Mouse (Mus musculus) E14TG2a.4 (cell line): ENCODE data around the gene 1700019D03Rik.

ENCODE experiments used
- H3K27me3 ChIP-seq: 2 replicates; pipeline ENCODE4 v1.6.1; 2014; ENCODE audit warnings: low read length, control low read depth; ENCODE audit not compliant: insufficient read depth
- H3K36me3 ChIP-seq: 2 replicates; pipeline ENCODE4 v1.6.1; 2014; ENCODE audit warnings: low read length, control low read depth; ENCODE audit not compliant: insufficient read depth
- H3K4me1 ChIP-seq: replicated peaks from 2 replicates; pipeline ENCODE4 v1.6.1; 2014; ENCODE audit warnings: low read depth, low read length, control low read depth
- H3K4me3 ChIP-seq: replicated peaks from 2 replicates; pipeline ENCODE4 v1.5.1; 2014; ENCODE audit warnings: mild to moderate bottlenecking, low read length
- H3K9me3 ChIP-seq: 2 replicates; pipeline ENCODE4 v1.6.1; 2014; ENCODE audit warnings: low read length, control low read depth
- CTCF ChIP-seq: conservative IDR thresholded peaks from 2 replicates; pipeline ENCODE4 v1.5.1; 2014; ENCODE audit warnings: low read length
- NANOG ChIP-seq: IDR thresholded peaks from 2 replicates; pipeline ENCODE4 v1.6.1; 2014; ENCODE audit warnings: borderline replicate concordance, low read length, mixed read lengths
- POU5F1 ChIP-seq: IDR thresholded peaks from 2 replicates; pipeline ENCODE4 v1.6.1; 2014; ENCODE audit warnings: low read length, borderline replicate concordance

1700019D03Rik gene

GRCm38 (mm10) chr1:53020079-53020478 is at the start of gene 1700019D03Rik:
1700019D03Rik (minus strand) TSS chr1:53020179.
- Histone ChIP-seq H3K27me3 (no peaks in the 10 kb centered on the region), H3K9me3 (no peaks in the 10 kb centered on the region), H3K36me3 (no peaks in the 10 kb centered on the region), H3K4me3 (no peak within 1 kb of the TSS), H3K4me1 (no peaks in the 10 kb centered on the region)
- TF ChIP-seq POU5F1, result no peak
- no peak for TF ChIP-seq NANOG
- TF ChIP-seq CTCF, result no peak

GRCm38 (mm10) chr1:53063921-53064320 is 43.9 kb upstream of the 1700019D03Rik start:
- Histone ChIP-seq H3K36me3 (no peaks in the 10 kb centered on the region), H3K9me3 (no peaks in the 10 kb centered on the region), H3K4me3 (no peak overlapping the region), H3K4me1 (no peaks in the 10 kb centered on the region), H3K27me3 (no peaks in the 10 kb centered on the region)
- no peak for TF ChIP-seq CTCF
- no peak for TF ChIP-seq NANOG
- TF ChIP-seq POU5F1, result no peak

- no peak for TF ChIP-seq CTCF
- no peak for TF ChIP-seq POU5F1
- TF ChIP-seq NANOG, result no peak
- no peaks in the 10 kb centered on the region for H3K36me3 ChIP-seq
- no peaks in the 10 kb centered on the region for H3K9me3 ChIP-seq
- H3K27me3 ChIP-seq, result no peaks in the 10 kb centered on the region
- H3K4me3 ChIP-seq, result no peak overlapping the region
- no peaks in the 10 kb centered on the region for H3K4me1 ChIP-seq
Measured at GRCm38 (mm10) chr1:53061871-53062608, 42.1 kb upstream of the 1700019D03Rik start.

- H3K4me3 ChIP-seq, result no peak within 1 kb of the TSS
- TF ChIP-seq NANOG (no peak), CTCF (no peak), POU5F1 (no peak)
- H3K4me1 ChIP-seq, result no peaks in the 10 kb centered on the region
- H3K27me3 ChIP-seq, result no peaks in the 10 kb centered on the region
- H3K36me3 ChIP-seq, result no peaks in the 10 kb centered on the region
- no peaks in the 10 kb centered on the region for H3K9me3 ChIP-seq
Measured at GRCm38 (mm10) chr1:53061340-53061739, 41.4 kb upstream of the 1700019D03Rik start, which contains the start of gene Mstn. Mstn (plus strand) TSS chr1:53061640.

GRCm38 (mm10) chr1:53060499-53060898 is 40.5 kb upstream of the 1700019D03Rik start:
- TF ChIP-seq POU5F1, result no peak
- no peak for TF ChIP-seq CTCF
- no peak for TF ChIP-seq NANOG
- Histone ChIP-seq H3K4me3 (no peak overlapping the region), H3K4me1 (no peaks in the 10 kb centered on the region), H3K9me3 (no peaks in the 10 kb centered on the region), H3K27me3 (no peaks in the 10 kb centered on the region), H3K36me3 (no peaks in the 10 kb centered on the region)

GRCm38 (mm10) chr1:53059106-53059505 is 39.1 kb upstream of the 1700019D03Rik start:
- Histone ChIP-seq H3K4me1 (no peaks in the 10 kb centered on the region), H3K36me3 (no peaks in the 10 kb centered on the region), H3K9me3 (no peaks in the 10 kb centered on the region), H3K27me3 (no peaks in the 10 kb centered on the region), H3K4me3 (no peak overlapping the region)
- TF ChIP-seq POU5F1 (no peak), NANOG (no peak), CTCF (no peak)

- Histone ChIP-seq H3K36me3 (no peaks in the 10 kb centered on the region), H3K27me3 (no peaks in the 10 kb centered on the region), H3K4me3 (no peak overlapping the region), H3K9me3 (no peaks in the 10 kb centered on the region), H3K4me1 (no peaks in the 10 kb centered on the region)
- no peak for TF ChIP-seq NANOG
- TF ChIP-seq CTCF, result peak; percentile 67
- TF ChIP-seq POU5F1, result no peak
Measured at GRCm38 (mm10) chr1:53053087-53054022, 33.4 kb upstream of the 1700019D03Rik start.

GRCm38 (mm10) chr1:53049763-53050427 is 29.9 kb upstream of the 1700019D03Rik start:
- Histone ChIP-seq H3K36me3 (no peaks in the 10 kb centered on the region), H3K4me1 (no peaks in the 10 kb centered on the region), H3K27me3 (no peaks in the 10 kb centered on the region), H3K4me3 (no peak overlapping the region), H3K9me3 (no peaks in the 10 kb centered on the region)
- no peak for TF ChIP-seq CTCF
- no peak for TF ChIP-seq NANOG
- TF ChIP-seq POU5F1, result no peak
